Comparison of ENCODE assay signal across 20 mouse cellular contexts in the genomic region with DNA sequence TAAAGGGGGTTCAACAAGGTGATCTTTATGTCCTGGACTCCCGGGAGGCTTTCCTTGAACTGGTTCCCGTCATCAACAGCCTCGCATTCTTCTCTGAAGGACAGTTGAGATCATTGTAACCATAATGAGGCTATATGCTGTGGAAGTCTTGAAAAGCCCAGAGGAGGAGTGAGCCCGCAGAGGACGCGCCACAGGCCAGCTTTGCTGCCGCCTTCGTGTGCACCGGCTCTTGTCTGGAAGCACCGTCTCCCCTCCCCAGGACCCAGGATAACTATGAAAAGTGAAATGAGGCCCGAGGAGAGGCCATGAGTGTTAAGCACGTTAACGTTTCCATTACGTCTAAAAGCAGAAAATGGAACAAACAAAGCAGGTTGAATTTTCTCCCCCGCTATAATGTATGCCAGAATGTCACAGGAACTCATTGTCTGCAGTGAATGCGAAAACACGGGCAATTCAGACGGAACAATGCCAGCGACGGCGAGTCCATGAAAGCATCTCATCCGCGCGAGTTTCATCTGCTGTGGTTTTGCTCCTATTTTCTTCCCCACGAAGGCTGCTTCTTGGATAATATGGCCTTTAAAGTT. TPM values are rescaled to one million over a fixed set of nuclear protein-coding genes. Genes with fewer than 3 reads are reported as not detected.
DNase-seq lines count a peak whose midpoint lies in the region; ATAC-seq and TF ChIP-seq lines count a peak whose summit lies in the region.
"Had no signal": no experiment of that assay in that cellular context is flagged by ENCODE, and none has a peak within 500 bp of the region (broad histone marks: within the 10 kb centered on the region; RNA-seq: fewer than 3 reads in every experiment).

No protein-coding gene starts in this region.

- 88% methylated on average over 25 of the region's 25 CpGs for WGBS in forebrain, embryonic 10.5 days
- WGBS in forebrain, embryonic 16.5 days, result 38% methylated on average over 25 of the region's 25 CpGs
- WGBS in hindbrain, postnatal 0 days, result 26% methylated on average over 25 of the region's 25 CpGs
- 45% methylated on average over 25 of the region's 25 CpGs for WGBS in neural tube, embryonic 12.5 days

- no peak overlapping the region for H3K4me3 ChIP-seq in forebrain, embryonic 10.5 days
- no peak overlapping the region for H3K4me3 ChIP-seq in forebrain, embryonic 16.5 days (replicated peaks; ENCODE audit: low read length)
- no peak overlapping the region for H3K4me3 ChIP-seq in hindbrain, postnatal 0 days (ENCODE audit: low read length)
- no peak overlapping the region for H3K4me3 ChIP-seq in neural tube, embryonic 12.5 days
- H3K4me3 ChIP-seq: limb, embryonic 10.5 days; liver, embryonic 13.5 days; megakaryocyte, embryonic 14.5 days had no signal

- H3K9ac ChIP-seq in forebrain, embryonic 16.5 days (replicated peaks; ENCODE audit: low read depth, low read length), result no peak overlapping the region
- H3K9ac ChIP-seq in hindbrain, postnatal 0 days (replicated peaks; ENCODE audit: low read length), result no peak overlapping the region
- H3K9ac ChIP-seq in neural tube, embryonic 12.5 days, result no peak overlapping the region
- H3K9ac ChIP-seq: liver, embryonic 13.5 days had no signal

- H3K27ac ChIP-seq in forebrain, embryonic 10.5 days, result peak overlapping the region; percentile 22; the same call in 1 of the 2 replicates
- no peak overlapping the region for H3K27ac ChIP-seq in forebrain, embryonic 16.5 days (ENCODE audit: low read length)
- H3K27ac ChIP-seq in hindbrain, postnatal 0 days, result no peak overlapping the region
- H3K27ac ChIP-seq in neural tube, embryonic 12.5 days, result no peak overlapping the region
- H3K27ac ChIP-seq: limb, embryonic 10.5 days; liver, embryonic 13.5 days had no signal

- intact Hi-C loops in left cerebral cortex, postnatal 14 days (cut with DNase I), result no loop called here

- H3K9me3 ChIP-seq in forebrain, embryonic 10.5 days, result no peaks in the 10 kb centered on the region
- no peaks in the 10 kb centered on the region for H3K9me3 ChIP-seq in forebrain, embryonic 16.5 days (ENCODE audit: control insufficient read depth, low read length)
- no peaks in the 10 kb centered on the region for H3K9me3 ChIP-seq in hindbrain, postnatal 0 days (ENCODE audit: low read length)
- H3K9me3 ChIP-seq in neural tube, embryonic 12.5 days, result no peaks in the 10 kb centered on the region
- H3K9me3 ChIP-seq: limb, embryonic 10.5 days; liver, embryonic 13.5 days had no signal

- no peak for DNase-seq in forebrain, embryonic 10.5 days (ENCODE audit: extremely low spot score, low spot score)
- peak; percentile 27 for DNase-seq in hindbrain, postnatal 0 days (ENCODE audit: low spot score)
- DNase-seq in gastrocnemius, adult 8-10 months (ENCODE audit: low spot score in 2 of 2), result no peak
- no peak for DNase-seq in frontal cortex, adult 2 months (ENCODE audit: extremely low spot score in 1 of 2, low spot score in 1 of 2)
- no peak for DNase-seq in left cerebral cortex, postnatal 14 days (ENCODE audit: low spot score in 2 of 2)
- DNase-seq: adrenal gland, adult 8-10 months; cerebellum, adult 9-10 months; gastrocnemius, postnatal 10 days; kidney, adult 11 months; kidney, postnatal 25 days; liver, embryonic 13.5 days; retina, postnatal 1 day; thymus, adult 2 months had no signal

- no peaks in the 10 kb centered on the region for H3K27me3 ChIP-seq in forebrain, embryonic 10.5 days (ENCODE audit: poor library complexity, severe bottlenecking)
- H3K27me3 ChIP-seq in forebrain, embryonic 16.5 days (replicated peaks; ENCODE audit: control insufficient read depth, insufficient read depth, low read length), result no peaks in the 10 kb centered on the region
- H3K27me3 ChIP-seq in hindbrain, postnatal 0 days (ENCODE audit: insufficient read depth, low read length), result no peaks in the 10 kb centered on the region
- no peaks in the 10 kb centered on the region for H3K27me3 ChIP-seq in neural tube, embryonic 12.5 days (replicated peaks)
- H3K27me3 ChIP-seq: liver, embryonic 13.5 days; megakaryocyte, embryonic 14.5 days had no signal

- ATAC-seq in forebrain, embryonic 16.5 days, result no peak
- no peak for ATAC-seq in hindbrain, postnatal 0 days
- ATAC-seq in neural tube, embryonic 12.5 days (ENCODE audit: low FRiP score, low read depth), result no peak

- H3K36me3 ChIP-seq in forebrain, embryonic 10.5 days (replicated peaks), result no peaks in the 10 kb centered on the region
- no peaks in the 10 kb centered on the region for H3K36me3 ChIP-seq in forebrain, embryonic 16.5 days (ENCODE audit: control insufficient read depth, insufficient read depth)
- H3K36me3 ChIP-seq in hindbrain, postnatal 0 days (ENCODE audit: insufficient read depth, low read length), result no peaks in the 10 kb centered on the region
- no peaks in the 10 kb centered on the region for H3K36me3 ChIP-seq in neural tube, embryonic 12.5 days
- H3K36me3 ChIP-seq: limb, embryonic 10.5 days; liver, embryonic 13.5 days had no signal

- 0 out of 2 replicates have a peak overlapping the region, but pooled peaks have one; percentile 16 for H3K4me2 ChIP-seq in forebrain, embryonic 16.5 days (ENCODE audit: low read length)
- H3K4me2 ChIP-seq in hindbrain, postnatal 0 days (ENCODE audit: low read depth, low read length), result 0 out of 2 replicates have a peak overlapping the region, but pooled peaks have one; percentile 5
- peak overlapping the region; percentile 36 for H3K4me2 ChIP-seq in neural tube, embryonic 12.5 days (replicated peaks)
- H3K4me2 ChIP-seq: heart, embryonic 11.5 days; liver, embryonic 13.5 days had no signal

- no peak for TF ChIP-seq CTCF in hindbrain, postnatal 0 days (IDR thresholded peaks at IDR 0.05; ENCODE audit: low read depth)

- H3K4me1 ChIP-seq in forebrain, embryonic 10.5 days, result peaks cover 9% of the 10 kb centered on the region; the same call in 1 of the 2 replicates
- H3K4me1 ChIP-seq in forebrain, embryonic 16.5 days (replicated peaks; ENCODE audit: control insufficient read depth, insufficient read depth, low read length), result no peaks in the 10 kb centered on the region
- no peaks in the 10 kb centered on the region for H3K4me1 ChIP-seq in hindbrain, postnatal 0 days (ENCODE audit: insufficient read depth, low read length)
- H3K4me1 ChIP-seq in neural tube, embryonic 12.5 days, result no peaks in the 10 kb centered on the region
- H3K4me1 ChIP-seq: liver, embryonic 13.5 days; megakaryocyte, embryonic 14.5 days had no signal

RNA-seq across cellular contexts. Expression of gene Nkx2-2, which starts 41.8 kb away (rescaled TPM):
- polyA plus RNA-seq in forebrain, embryonic 10.5 days (2016; fragmentation: Nextera tagmentation; extraction: Ambion mirVana), result 2.8 and 4.1 TPM in 2 replicates
- polyA plus RNA-seq in forebrain, embryonic 16.5 days (2015; fragmentation: Nextera tagmentation; extraction: Ambion mirVana), result 1.2 and 1.4 TPM in 2 replicates
- 17.8 and 40.7 TPM in 2 replicates for total RNA-seq in hindbrain, postnatal 0 days (2014; rRNA removed)
- polyA plus RNA-seq in hindbrain, postnatal 0 days (2015; fragmentation: Nextera tagmentation; extraction: Ambion mirVana), result 10.5 and 10.9 TPM in 2 replicates
- polyA plus RNA-seq in neural tube, embryonic 12.5 days (2016; fragmentation: Nextera tagmentation; extraction: Ambion mirVana), result 3.7 and 4.7 TPM in 2 replicates
- not detected for total RNA-seq in gastrocnemius, adult 8-10 months (2022)
- polyA plus RNA-seq in frontal cortex, adult 2 months (2012; rRNA removed), result 7.0 and 7.4 TPM in 2 replicates
- 10 to 100 TPM in 1 of 2 experiments, 1 to 10 TPM in 1; 9.5 to 11.1 TPM for total RNA-seq in left cerebral cortex, postnatal 14 days (2021)
- total RNA-seq: adrenal gland, adult 8-10 months; heart, postnatal 25 days had no signal
- polyA plus RNA-seq: limb, embryonic 10.5 days; liver, embryonic 13.5 days; lung, embryonic 16.5 days had no signal
